Mouse (Mus musculus): Measurements from ENCODE around the gene Ube2f.

Gene Ube2f

GRCm38 (mm10) chr1:91231896-91232295 lies 18.2 kb upstream of the Ube2f start:
- in situ Hi-C loops (cut with MboI, MseI) = no loop called here

GRCm38 (mm10) chr1:91235395-91235794 lies 14.7 kb upstream of the Ube2f start:
- in situ Hi-C loops (cut with MboI, MseI) = no loop called here

- in situ Hi-C loops (cut with MboI, MseI) = no loop called here
Measured at GRCm38 (mm10) chr1:91237676-91238075, 12.4 kb upstream of the Ube2f start.

GRCm38 (mm10) chr1:91239112-91239511 lies 11.0 kb upstream of the Ube2f start:
- in situ Hi-C loops (cut with MboI, MseI) = no loop called here

- in situ Hi-C loops (cut with MboI, MseI) = loop anchor here in 1 of 2 experiments (5.0 kb wide), 1 partner anchor 57 kb away; no protein-coding TSS in a partner anchor
Measured at GRCm38 (mm10) chr1:91239800-91240199, 10.3 kb upstream of the Ube2f start.

- in situ Hi-C loops (cut with MboI, MseI) = loop anchor here in 1 of 2 experiments (5.0 kb wide), 1 partner anchor 58 kb away; no protein-coding TSS in a partner anchor
Measured at GRCm38 (mm10) chr1:91240685-91241084, 9.4 kb upstream of the Ube2f start.

- in situ Hi-C loops (cut with MboI, MseI) = loop anchor here in 1 of 2 experiments (5.0 kb wide), 1 partner anchor 59 kb away; no protein-coding TSS in a partner anchor
Measured at GRCm38 (mm10) chr1:91241249-91241648, 8.9 kb upstream of the Ube2f start.

GRCm38 (mm10) chr1:91248242-91248641 lies 1.9 kb upstream of the Ube2f start:
- in situ Hi-C loops (cut with MboI, MseI) = loop anchor here in 1 of 2 experiments (5.0 kb wide), 1 partner anchor 66 kb away; no protein-coding TSS in a partner anchor

GRCm38 (mm10) chr1:91248970-91249369 lies 1.1 kb upstream of the Ube2f start:
- in situ Hi-C loops (cut with MboI, MseI) = loop anchor here in 1 of 2 experiments (5.0 kb wide), 1 partner anchor 67 kb away; no protein-coding TSS in a partner anchor

- in situ Hi-C loops (cut with MboI, MseI) = no loop called here
Measured at GRCm38 (mm10) chr1:91250415-91251147, 477 bp downstream of the Ube2f start.

GRCm38 (mm10) chr1:91251148-91251650 lies 1.1 kb downstream of the Ube2f start:
- in situ Hi-C loops (cut with MboI, MseI) = no loop called here

- in situ Hi-C loops (cut with MboI, MseI) = no loop called here
Measured at GRCm38 (mm10) chr1:91251927-91252326, 1.8 kb downstream of the Ube2f start.

- in situ Hi-C loops (cut with MboI, MseI) = no loop called here
Measured at GRCm38 (mm10) chr1:91257918-91258317, 7.8 kb downstream of the Ube2f start.

GRCm38 (mm10) chr1:91259794-91260193 lies 9.7 kb downstream of the Ube2f start:
- in situ Hi-C loops (cut with MboI, MseI) = no loop called here

- in situ Hi-C loops (cut with MboI, MseI) = no loop called here
Measured at GRCm38 (mm10) chr1:91262508-91262907, 12.4 kb downstream of the Ube2f start.

GRCm38 (mm10) chr1:91272260-91272659 lies 22.2 kb downstream of the Ube2f start:
- in situ Hi-C loops (cut with MboI, MseI) = no loop called here

- in situ Hi-C loops (cut with MboI, MseI) = no loop called here
Measured at GRCm38 (mm10) chr1:91276581-91276980, 26.5 kb downstream of the Ube2f start.

- in situ Hi-C loops (cut with MboI, MseI) = no loop called here
Measured at GRCm38 (mm10) chr1:91277480-91277879, 27.4 kb downstream of the Ube2f start.

GRCm38 (mm10) chr1:91278410-91279119 lies 28.5 kb downstream of the Ube2f start:
- in situ Hi-C loops (cut with MboI, MseI) = no loop called here

GRCm38 (mm10) chr1:91279126-91279525 lies 29.0 kb downstream of the Ube2f start:
- in situ Hi-C loops (cut with MboI, MseI) = no loop called here

GRCm38 (mm10) chr1:91282582-91282981 lies 32.5 kb downstream of the Ube2f start:
- in situ Hi-C loops (cut with MboI, MseI) = no loop called here

GRCm38 (mm10) chr1:91289375-91289774 lies 39.3 kb downstream of the Ube2f start:
- in situ Hi-C loops (cut with MboI, MseI) = no loop called here
